Mouse (Mus musculus): Measurements from ENCODE around the gene Wdr83.
"Not testable (repeated sequence)": the region's sequence is repeated elsewhere in the genome, so short reads cannot be mapped to it uniquely, and the experiment has no call there.

Gene Wdr83

GRCm38 (mm10) chr8:85081216-85081555 is at the start of gene Wdr83:
TSS of gene Wdr83 (minus strand) at chr8:85081306.
- peak; percentile 62 to 72 for DNase-seq (ENCODE audit: low spot score in 2 of 2)

GRCm38 (mm10) chr8:85123691-85124090 is 42.6 kb upstream of the Wdr83 start:
- no peak for DNase-seq (ENCODE audit: low spot score in 2 of 2)

GRCm38 (mm10) chr8:85122995-85123394 is 41.9 kb upstream of the Wdr83 start, which contains the start of gene Zfp791:
TSS of gene Zfp791 (minus strand) at chr8:85123095.
- DNase-seq (ENCODE audit: low spot score in 2 of 2): no peak

- DNase-seq (ENCODE audit: low spot score in 2 of 2): not testable (repeated sequence)
These were observed 39.1 kb upstream of the Wdr83 start for GRCm38 (mm10) chr8:85120251-85120650.

- DNase-seq (ENCODE audit: low spot score in 2 of 2): no peak
These were observed 38.2 kb upstream of the Wdr83 start for GRCm38 (mm10) chr8:85119052-85119981.

DNA sequence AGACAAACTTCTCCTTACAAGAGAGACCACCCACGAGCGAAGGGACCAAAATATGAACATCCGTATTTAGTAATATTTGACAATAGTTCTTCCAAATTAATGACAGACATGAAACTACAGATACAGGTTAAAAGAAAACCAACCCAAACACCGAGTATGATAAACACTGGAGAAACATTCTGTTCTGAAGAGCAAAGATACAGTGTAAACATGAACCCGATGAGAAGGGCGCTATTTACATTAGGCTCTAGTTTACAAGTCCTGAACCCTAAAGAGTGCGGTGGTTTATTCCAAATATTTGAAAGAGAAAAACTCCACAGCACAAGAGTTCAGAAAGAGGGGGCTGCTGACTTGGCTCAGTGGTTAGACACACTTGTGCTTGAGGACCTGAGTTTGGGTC is 35.9 kb upstream of the Wdr83 start:
- no peak for DNase-seq (ENCODE audit: low spot score in 2 of 2)

DNA sequence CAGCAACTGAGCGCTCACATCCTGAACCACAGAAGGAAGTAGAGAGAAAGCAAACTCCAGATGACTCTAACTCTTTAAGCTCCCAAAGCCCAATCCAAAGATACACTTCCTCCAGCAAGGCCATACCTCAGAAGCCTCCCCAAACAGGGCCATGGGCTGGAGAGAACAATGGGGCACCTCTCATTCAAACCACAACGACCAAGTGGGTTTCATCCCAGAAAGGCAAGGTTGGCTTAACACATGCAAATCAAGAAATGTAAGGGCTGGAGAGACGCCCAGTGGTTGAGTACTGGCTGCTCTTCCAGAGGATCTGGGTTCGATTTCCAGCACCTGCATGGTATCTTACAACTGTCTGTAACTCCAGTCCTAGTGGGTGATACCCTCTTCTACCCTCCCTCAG is 34.4 kb upstream of the Wdr83 start:
- DNase-seq (ENCODE audit: low spot score in 2 of 2): no peak

DNA sequence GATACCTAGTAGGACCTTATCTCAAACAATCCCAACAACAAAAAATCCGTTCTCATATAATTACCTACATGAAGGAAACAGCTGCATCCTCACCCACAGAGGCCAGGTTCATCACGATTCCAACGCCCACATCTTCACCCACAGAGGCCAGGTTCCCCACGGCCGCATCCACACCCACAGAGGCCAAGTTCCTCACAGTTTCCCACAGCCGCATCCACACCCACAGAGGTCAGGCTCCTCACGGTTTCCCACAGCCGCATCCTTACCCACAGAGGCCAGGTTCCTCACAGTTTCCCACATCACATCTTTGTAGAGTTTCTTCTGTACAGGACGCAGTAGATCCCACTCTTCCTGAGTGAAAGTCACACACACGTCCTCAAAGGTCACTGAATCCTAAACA is 32.1 kb upstream of the Wdr83 start:
- no peak for DNase-seq (ENCODE audit: low spot score in 2 of 2)

GRCm38 (mm10) chr8:85100076-85100665 is 19.1 kb upstream of the Wdr83 start:
- DNase-seq (ENCODE audit: low spot score in 2 of 2): no peak

DNA sequence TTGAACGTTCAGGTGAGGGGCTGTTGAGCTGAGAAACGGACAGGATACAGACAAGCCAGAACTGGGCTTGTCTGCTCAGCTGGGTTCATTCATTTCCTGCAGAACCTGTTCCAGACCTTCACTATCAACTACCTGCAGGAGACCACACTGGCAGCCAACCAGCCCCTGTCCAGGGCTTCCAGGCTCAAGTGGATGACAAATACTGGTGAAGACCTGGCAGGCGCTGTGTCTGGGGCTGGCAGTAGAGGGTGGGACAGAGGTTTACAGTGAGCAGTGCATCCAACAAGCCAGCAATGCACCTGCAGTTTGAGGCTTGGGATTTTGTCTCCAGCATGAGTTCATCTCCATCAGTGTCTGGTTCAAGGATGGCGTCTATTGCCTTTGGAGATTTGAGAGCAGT is 15.7 kb upstream of the Wdr83 start:
- DNase-seq (ENCODE audit: low spot score in 2 of 2): no peak

GRCm38 (mm10) chr8:85096196-85096595 is 15.1 kb upstream of the Wdr83 start:
- no peak for DNase-seq (ENCODE audit: low spot score in 2 of 2)

- DNase-seq (ENCODE audit: low spot score in 2 of 2): no peak
These were observed 14.5 kb upstream of the Wdr83 start for GRCm38 (mm10) chr8:85095566-85095965.

- DNase-seq (ENCODE audit: low spot score in 2 of 2): no peak
These were observed 13.9 kb upstream of the Wdr83 start for GRCm38 (mm10) chr8:85095051-85095450.

DNA sequence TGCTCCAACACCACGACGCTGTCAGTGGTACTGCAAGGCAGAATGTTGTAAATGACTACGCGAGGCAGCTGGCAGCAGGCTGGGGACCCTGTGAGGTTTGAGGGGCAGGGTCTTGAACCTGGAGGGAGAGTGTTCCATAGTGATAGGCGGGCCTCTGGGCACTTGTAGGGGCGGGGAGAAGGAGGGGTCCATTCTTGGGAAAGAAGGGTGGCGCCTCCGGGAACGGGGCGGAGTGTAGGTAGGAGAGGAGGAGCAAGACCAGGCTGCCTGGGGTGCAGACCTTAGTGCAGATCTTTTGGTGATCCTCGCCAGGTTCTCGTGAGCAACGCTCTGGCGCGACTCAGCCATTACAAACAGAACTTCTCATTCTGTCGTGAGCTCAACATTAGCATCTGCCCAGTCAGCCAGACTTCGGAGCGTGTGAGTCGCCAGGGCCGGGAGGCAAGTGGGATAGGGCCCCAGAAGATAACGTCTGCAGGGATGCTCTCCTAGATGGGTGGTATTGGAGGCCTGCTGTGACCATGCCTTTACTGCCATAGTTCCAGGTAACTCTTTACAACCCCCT is 10.5 kb upstream of the Wdr83 start:
- DNase-seq (ENCODE audit: low spot score in 2 of 2): no peak

GRCm38 (mm10) chr8:85090856-85091255 is 9.8 kb upstream of the Wdr83 start:
- DNase-seq (ENCODE audit: low spot score in 2 of 2): no peak

GRCm38 (mm10) chr8:85088771-85089170 is 7.7 kb upstream of the Wdr83 start:
- no peak for DNase-seq (ENCODE audit: low spot score in 2 of 2)

DNA sequence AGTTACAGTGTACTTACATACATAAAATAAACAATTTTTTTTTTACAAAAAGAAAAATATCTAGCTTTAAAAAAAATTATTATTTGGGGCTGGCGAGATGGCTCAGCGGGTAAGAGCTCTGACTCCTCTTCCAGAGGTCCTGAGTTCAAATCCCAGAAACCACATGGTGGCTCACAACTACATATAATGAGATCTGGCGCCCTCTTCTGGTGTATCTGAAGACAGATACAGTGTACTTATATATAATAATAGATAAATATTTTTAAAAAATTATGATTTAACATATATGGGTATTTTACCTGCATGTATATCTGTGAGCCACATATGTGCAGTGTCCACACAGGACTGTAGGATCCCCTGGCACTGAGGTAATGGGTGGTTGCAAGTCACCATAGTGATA is 5.1 kb upstream of the Wdr83 start:
- DNase-seq (ENCODE audit: low spot score in 2 of 2): no peak

DNA sequence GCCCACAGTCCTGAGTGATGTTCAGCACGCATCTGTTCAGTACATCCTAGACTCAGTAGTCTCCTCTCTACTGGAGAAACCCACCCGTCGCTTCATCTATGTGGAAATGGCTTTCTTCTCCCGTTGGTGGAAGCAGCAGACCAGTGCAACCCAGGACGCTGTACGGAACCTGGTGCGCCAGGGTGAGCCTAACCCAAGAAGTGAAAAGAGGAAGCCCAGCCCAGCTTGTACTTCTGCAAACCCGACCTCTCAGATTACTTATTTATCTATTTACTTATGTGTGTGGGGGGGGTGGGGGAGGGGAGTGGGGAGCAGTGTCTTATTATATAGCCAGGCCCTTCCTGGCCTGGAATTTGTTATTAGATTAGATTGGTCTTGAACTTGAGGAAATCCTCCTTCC is 3.5 kb upstream of the Wdr83 start:
- no peak for DNase-seq (ENCODE audit: low spot score in 2 of 2)

- DNase-seq (ENCODE audit: low spot score in 2 of 2): peak; percentile 75 to 79
These were observed 2.2 kb upstream of the Wdr83 start, which contains the start of gene Man2b1 for GRCm38 (mm10) chr8:85083108-85083813. TSS of gene Man2b1 (plus strand) at chr8:85083270.

DNA sequence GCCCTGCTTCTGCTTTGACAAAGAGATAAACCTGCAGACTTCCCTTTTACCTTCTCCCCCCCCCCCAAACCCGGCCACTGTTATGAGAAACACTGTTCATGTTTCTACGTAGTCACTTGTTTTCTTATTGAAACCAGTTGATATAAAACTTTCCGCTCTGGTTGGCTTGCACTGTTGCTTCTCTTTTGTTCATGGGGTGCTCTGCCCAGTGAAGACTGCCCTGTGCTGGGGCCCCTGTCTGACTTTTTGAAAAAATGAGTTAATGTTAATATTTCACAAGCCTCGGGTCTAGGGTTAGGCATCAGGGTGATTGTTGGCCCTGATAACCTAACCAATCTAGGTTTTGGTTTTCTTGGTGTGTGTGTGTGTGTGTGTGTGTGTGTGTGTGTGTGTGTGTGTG is 1.1 kb upstream of the Wdr83 start:
- not testable (repeated sequence) for DNase-seq (ENCODE audit: low spot score in 2 of 2)

DNA sequence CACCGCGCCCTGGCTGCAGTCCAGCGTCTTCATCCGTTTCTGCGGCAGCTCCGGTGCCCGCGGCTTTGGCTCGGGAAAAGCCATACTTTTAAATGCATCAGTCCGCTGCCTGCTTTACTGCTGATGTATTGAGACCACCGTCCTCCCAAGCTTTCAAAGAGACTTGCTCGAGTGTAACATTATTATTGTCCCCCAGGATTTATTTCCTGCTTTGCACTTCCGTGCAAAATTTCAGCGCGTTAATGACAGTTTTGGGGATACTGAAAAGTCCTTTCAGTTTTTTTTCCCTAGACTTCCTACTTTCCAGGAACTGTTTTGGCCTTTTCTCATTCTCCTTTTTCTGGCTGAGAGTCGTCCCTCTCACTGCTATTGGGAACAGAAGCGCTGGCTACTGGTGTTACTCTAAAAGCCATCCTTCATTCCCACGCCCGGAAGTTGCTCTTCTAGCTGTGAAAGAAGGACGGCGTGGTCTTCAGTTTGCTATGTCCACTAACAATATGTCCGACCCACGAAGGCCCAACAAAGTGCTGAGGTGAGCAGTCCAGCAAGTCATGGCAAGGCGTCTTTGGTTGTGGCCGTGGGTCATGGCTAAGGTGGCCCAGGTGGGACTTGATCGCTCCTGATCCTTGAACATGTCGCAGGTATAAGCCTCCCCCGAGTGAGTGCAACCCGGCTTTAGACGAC is 432 bp downstream of the Wdr83 start, which contains the start of gene Wdr83os:
Wdr83os (plus strand) TSS at position 209 of the 684 bp plus-strand sequence.
- DNase-seq (ENCODE audit: low spot score in 2 of 2): peak; percentile 31 to 55

GRCm38 (mm10) chr8:85080214-85080531 is 933 bp downstream of the Wdr83 start:
- DNase-seq (ENCODE audit: low spot score in 2 of 2): no peak

All from thymus, postnatal 10 days (tissue).